Mouse (Mus musculus): ENCODE results near the gene Lrp4. TPM values are rescaled to one million over a fixed set of nuclear protein-coding genes. Genes with fewer than 3 reads are reported as not detected.
"Not testable (repeated sequence)": the region's sequence is repeated elsewhere in the genome, so short reads cannot be mapped to it uniquely, and the experiment has no call there.

Lrp4 gene
- polyA plus RNA-seq, 1 experiment from 2014 or later: 8.2 TPM

DNA sequence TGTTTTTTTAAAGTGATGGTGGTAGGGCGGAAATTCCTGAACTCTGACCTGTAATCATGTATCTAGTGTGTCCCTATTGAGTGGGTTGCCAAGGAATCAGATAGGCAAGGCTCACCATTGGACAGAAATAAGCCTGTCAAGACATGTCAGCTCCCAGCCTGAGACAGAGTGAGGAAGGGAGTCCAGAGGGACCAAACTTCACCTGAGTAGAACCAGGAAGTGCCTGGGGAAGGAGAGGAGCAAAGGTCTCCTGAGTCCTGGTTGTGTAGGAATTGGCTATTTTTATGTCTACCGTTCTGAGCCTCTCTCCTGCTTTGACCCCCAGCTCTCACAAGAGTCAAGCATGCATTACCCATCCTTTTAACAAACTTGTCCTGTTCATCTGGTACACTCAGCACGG, 8.6 kb downstream of the Lrp4 start:
- Histone ChIP-seq H3K9ac (no peak overlapping the region), H3K4me3 (no peak overlapping the region), H3K4me2 (replicated peaks) (no peak overlapping the region)

DNA sequence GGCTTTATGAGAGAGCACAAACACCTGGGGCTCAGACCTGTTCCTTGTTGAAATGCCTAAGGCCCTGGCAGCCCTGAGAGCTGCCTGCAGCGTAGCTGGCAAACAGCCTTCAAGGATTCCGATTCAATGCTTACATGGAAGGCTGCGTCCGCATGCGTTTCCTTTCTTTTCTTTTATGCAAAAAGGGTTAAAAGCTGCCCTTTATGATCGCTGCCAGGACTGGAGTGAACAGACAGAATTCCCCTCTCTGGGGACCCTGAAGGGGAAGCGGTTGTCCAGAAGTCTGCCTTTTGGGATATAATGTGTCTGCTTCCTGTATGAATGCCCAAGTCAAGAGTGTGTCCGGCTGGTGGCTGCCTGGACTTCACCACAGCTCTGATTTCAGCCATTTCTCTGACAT, 10.3 kb downstream of the Lrp4 start:
- Histone ChIP-seq H3K27ac (peak overlapping the region; percentile 30; the same call in 1 of the 2 replicates), H3K36me3 (peaks cover under 1% of the 10 kb centered on the region; the same call in 1 of the 2 replicates), H3K9ac (no peak overlapping the region), H3K4me3 (no peak overlapping the region), H3K4me1 (peaks cover 18% of the 10 kb centered on the region), H3K4me2 (replicated peaks) (no peak overlapping the region), H3K27me3 (no peaks in the 10 kb centered on the region), H3K9me3 (no peaks in the 10 kb centered on the region)
- WGBS: 59% methylated on average over 8 of the region's 8 CpGs
- no peak for ATAC-seq (ENCODE audit: insufficient number of reproducible peaks, insufficient read depth, low FRiP score, low TSS enrichment)

More for the DNA sequence above, 8.6 kb downstream of the Lrp4 start:
- Histone ChIP-seq H3K27ac (peak overlapping the region; percentile 41; the same call in 1 of the 2 replicates), H3K9me3 (no peaks in the 10 kb centered on the region), H3K36me3 (no peaks in the 10 kb centered on the region), H3K4me1 (peaks cover 34% of the 10 kb centered on the region), H3K27me3 (no peaks in the 10 kb centered on the region)
- 84% methylated on average over 3 of the region's 3 CpGs for WGBS
- no peak for ATAC-seq (ENCODE audit: insufficient number of reproducible peaks, insufficient read depth, low FRiP score, low TSS enrichment)

DNA sequence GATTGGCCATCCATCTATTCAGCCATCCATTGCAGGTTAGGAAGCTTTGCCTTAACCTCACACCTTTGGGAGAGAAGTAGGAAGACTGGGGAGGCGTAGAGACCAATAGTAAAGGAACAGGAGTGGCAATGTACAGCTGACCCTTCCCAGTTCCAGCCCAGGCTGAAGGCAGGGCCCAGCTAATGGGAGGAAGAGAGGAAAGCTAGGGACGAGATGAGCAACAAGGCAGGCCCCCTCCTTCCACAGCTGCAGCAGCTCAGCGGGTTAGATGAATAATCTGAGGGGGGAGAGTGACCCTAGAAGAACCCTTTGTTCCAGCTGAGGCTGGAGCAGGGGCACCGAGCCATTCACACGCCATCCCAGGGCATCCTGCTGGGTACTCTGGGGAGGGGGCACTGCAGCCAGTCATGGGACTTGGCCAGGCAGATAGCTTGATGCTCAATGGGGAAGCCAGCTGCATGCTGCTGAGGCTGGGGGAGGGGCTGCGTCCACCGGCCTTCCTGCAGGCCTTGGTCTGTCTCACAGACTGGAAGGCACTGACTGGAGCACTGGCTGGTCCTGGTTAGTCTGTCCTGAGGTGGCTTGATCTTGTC, 12.8 kb downstream of the Lrp4 start:
- no peaks in the 10 kb centered on the region for H3K27me3 ChIP-seq
- WGBS: 27% methylated on average over 7 of the region's 7 CpGs
- 0 out of 2 replicates have a peak overlapping the region, but pooled peaks have one; percentile 4 for H3K9ac ChIP-seq
- no peak overlapping the region for H3K4me2 ChIP-seq (replicated peaks)
- no peaks in the 10 kb centered on the region for H3K9me3 ChIP-seq
- H3K4me3 ChIP-seq: no peak overlapping the region
- peaks cover 11% of the 10 kb centered on the region; the same call in 1 of the 2 replicates for H3K4me1 ChIP-seq
- H3K27ac ChIP-seq: peak overlapping the region; percentile 12; the same call in 1 of the 2 replicates
- peaks cover 25% of the 10 kb centered on the region for H3K36me3 ChIP-seq
- no peak for ATAC-seq (ENCODE audit: insufficient number of reproducible peaks, insufficient read depth, low FRiP score, low TSS enrichment)

DNA sequence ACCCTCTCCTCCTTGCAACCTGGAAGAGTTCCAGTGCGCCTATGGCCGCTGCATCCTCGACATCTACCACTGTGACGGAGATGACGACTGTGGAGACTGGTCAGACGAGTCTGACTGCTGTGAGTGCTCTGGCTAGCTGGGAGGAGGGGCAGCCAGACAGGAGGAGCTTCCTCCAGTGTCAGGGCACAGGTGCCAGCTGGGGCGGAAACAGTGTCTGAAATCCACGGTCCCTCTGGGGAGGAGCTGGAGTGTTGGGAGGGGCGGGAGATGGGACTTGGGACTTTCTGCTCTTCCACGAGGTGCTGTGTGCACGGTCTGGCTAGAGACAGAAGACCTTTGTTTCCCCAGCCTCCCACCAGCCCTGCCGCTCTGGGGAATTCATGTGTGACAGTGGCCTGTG, 17.0 kb downstream of the Lrp4 start:
- Histone ChIP-seq H3K27me3 (no peaks in the 10 kb centered on the region), H3K36me3 (peaks cover 63% of the 10 kb centered on the region), H3K4me1 (peaks cover 8% of the 10 kb centered on the region; the same call in 1 of the 2 replicates), H3K4me3 (no peak overlapping the region), H3K9me3 (no peaks in the 10 kb centered on the region), H3K27ac (no peak overlapping the region; the same call in 1 of the 2 replicates), H3K4me2 (replicated peaks) (no peak overlapping the region), H3K9ac (no peak overlapping the region)
- 48% methylated on average over 12 of the region's 12 CpGs for WGBS
- ATAC-seq (ENCODE audit: insufficient number of reproducible peaks, insufficient read depth, low FRiP score, low TSS enrichment): no peak

DNA sequence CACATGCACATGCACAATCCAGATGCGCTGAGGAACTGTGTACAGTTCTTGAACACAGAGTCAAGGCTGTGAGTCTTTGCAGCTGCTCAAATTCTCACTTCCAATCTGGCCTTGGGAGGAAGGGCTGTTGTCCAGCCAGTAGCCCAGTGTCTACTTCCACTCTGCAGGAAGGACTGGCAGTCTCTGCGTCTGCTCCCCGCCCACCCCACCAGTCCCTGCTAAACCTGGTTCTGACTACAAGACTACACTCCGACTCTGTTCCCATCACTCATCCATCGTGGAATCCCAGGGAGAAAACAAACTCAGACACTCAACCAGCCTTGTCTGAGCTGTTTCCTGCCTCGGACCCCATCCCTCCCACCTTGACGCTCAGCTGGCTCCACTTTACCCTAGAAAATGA, 18.5 kb downstream of the Lrp4 start:
- H3K27me3 ChIP-seq: no peaks in the 10 kb centered on the region

DNA sequence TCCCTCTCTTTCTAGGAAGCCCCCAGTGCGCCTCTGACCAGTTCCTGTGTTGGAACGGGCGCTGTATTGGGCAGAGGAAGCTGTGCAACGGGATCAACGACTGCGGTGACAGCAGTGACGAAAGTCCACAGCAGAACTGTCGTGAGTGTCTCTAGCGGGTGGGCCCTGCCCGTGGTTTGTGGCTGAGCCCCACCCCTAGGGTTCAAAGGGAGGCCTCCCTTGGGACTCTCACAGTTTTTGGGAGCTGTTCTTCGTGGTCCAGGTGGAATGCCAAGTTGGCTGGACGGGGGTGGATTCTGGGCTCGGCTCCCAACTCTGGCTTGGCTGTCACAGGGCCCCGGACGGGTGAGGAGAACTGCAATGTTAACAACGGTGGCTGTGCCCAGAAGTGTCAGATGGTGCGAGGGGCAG, 18.9 kb downstream of the Lrp4 start:
- Histone ChIP-seq H3K9ac (no peak overlapping the region), H3K4me2 (replicated peaks) (no peak overlapping the region), H3K9me3 (no peaks in the 10 kb centered on the region), H3K27me3 (no peaks in the 10 kb centered on the region), H3K4me3 (no peak overlapping the region), H3K4me1 (peaks cover 2% of the 10 kb centered on the region; the same call in 1 of the 2 replicates), H3K27ac (no peak overlapping the region), H3K36me3 (peaks cover 72% of the 10 kb centered on the region)
- WGBS: 72% methylated on average over 17 of the region's 17 CpGs
- ATAC-seq (ENCODE audit: insufficient number of reproducible peaks, insufficient read depth, low FRiP score, low TSS enrichment): no peak

More for the DNA sequence above, 18.5 kb downstream of the Lrp4 start:
- 54% methylated on average over 7 of the region's 7 CpGs for WGBS
- H3K9me3 ChIP-seq: no peaks in the 10 kb centered on the region
- H3K4me2 ChIP-seq (replicated peaks): no peak overlapping the region
- no peak for ATAC-seq (ENCODE audit: insufficient number of reproducible peaks, insufficient read depth, low FRiP score, low TSS enrichment)
- no peak overlapping the region for H3K9ac ChIP-seq
- no peak overlapping the region for H3K4me3 ChIP-seq
- H3K36me3 ChIP-seq: peaks cover 72% of the 10 kb centered on the region
- no peak overlapping the region for H3K27ac ChIP-seq
- peaks cover 2% of the 10 kb centered on the region; the same call in 1 of the 2 replicates for H3K4me1 ChIP-seq

DNA sequence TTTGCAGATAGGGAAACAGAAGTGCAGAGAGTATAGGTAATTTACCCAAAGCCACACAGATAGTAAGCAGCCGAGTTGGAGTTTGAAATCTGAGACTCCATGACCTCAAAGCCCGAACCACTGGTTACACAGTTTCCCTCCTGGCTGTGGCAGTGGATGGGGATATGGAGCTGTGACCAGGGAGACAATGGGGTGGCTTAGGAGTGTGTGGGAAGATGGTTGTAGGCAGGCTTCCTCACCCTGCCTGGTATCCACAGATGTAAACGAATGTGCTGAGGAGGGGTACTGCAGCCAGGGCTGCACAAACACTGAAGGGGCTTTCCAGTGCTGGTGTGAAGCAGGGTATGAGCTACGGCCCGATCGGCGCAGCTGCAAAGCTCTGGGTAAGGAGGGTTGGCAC, 19.5 kb downstream of the Lrp4 start:
- H3K4me3 ChIP-seq: no peak overlapping the region
- no peak overlapping the region for H3K9ac ChIP-seq
- H3K27ac ChIP-seq: no peak overlapping the region
- peaks cover 2% of the 10 kb centered on the region; the same call in 1 of the 2 replicates for H3K4me1 ChIP-seq
- H3K4me2 ChIP-seq (replicated peaks): no peak overlapping the region
- WGBS: 72% methylated on average over 7 of the region's 7 CpGs
- no peaks in the 10 kb centered on the region for H3K27me3 ChIP-seq
- peaks cover 77% of the 10 kb centered on the region for H3K36me3 ChIP-seq
- no peak for ATAC-seq (ENCODE audit: insufficient number of reproducible peaks, insufficient read depth, low FRiP score, low TSS enrichment)
- H3K9me3 ChIP-seq: no peaks in the 10 kb centered on the region

DNA sequence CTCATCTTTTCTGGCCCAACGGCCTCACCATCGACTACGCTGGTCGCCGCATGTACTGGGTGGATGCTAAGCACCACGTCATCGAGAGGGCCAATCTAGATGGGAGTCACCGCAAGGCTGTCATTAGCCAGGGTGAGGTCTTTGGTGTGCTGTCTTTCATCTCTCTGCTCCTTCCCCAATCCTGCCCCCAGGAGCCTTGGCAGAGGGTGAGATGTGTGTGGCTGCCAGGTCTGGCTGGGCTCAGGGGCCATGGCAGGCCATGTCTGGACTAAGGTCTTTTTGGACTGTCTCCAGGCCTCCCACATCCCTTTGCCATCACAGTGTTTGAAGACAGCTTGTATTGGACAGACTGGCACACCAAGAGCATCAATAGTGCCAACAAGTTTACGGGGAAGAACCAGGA, 23.1 kb downstream of the Lrp4 start:
- WGBS: 95% methylated on average over 9 of the region's 9 CpGs
- no peak for ATAC-seq (ENCODE audit: insufficient number of reproducible peaks, insufficient read depth, low FRiP score, low TSS enrichment)
- H3K4me3 ChIP-seq: no peak overlapping the region
- no peak overlapping the region for H3K27ac ChIP-seq
- peaks cover 64% of the 10 kb centered on the region for H3K36me3 ChIP-seq
- H3K9ac ChIP-seq: no peak overlapping the region
- H3K27me3 ChIP-seq: no peaks in the 10 kb centered on the region
- H3K4me1 ChIP-seq: peaks cover 2% of the 10 kb centered on the region; the same call in 1 of the 2 replicates
- no peaks in the 10 kb centered on the region for H3K9me3 ChIP-seq
- H3K4me2 ChIP-seq (replicated peaks): no peak overlapping the region

DNA sequence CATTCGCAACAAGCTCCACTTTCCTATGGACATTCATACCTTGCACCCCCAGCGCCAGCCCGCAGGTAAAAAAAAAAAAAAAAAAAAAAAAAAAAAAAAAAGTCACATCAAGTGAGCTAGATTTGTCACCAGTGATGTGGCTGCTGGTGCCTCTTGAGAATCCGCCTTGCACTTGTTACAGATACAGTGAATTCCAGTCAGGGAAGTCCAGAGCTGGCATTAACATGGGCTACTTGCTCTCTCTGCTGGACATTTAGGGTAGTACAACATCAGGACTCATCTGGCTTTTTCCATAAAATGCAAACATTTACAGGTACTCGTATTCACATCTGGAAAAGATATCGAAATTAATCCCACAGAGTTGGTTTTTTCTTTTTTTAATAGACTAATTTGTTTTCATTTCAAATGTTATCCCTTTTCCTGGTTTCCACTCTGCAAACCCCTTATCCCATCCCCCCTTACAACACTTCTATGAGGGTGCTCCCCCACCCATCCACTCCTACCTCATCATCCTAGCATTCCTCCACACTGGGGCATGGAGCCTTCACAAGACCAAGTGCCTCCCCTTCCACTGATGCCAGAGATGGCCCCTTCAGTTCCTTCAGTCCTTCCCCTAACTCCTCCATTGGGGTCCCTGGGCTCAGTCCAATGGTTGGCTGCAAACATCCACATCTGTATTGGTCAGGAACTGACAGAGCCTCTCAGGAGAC, 23.6 kb downstream of the Lrp4 start:
- H3K4me2 ChIP-seq (replicated peaks): no peak overlapping the region
- 67% methylated on average over 6 of the region's 6 CpGs for WGBS
- peaks cover 61% of the 10 kb centered on the region for H3K36me3 ChIP-seq
- ATAC-seq (ENCODE audit: insufficient number of reproducible peaks, insufficient read depth, low FRiP score, low TSS enrichment): peak; percentile 75; the same call in 1 of the 2 replicates
- H3K27ac ChIP-seq: no peak overlapping the region
- H3K4me1 ChIP-seq: peaks cover 2% of the 10 kb centered on the region; the same call in 1 of the 2 replicates
- H3K9ac ChIP-seq: no peak overlapping the region
- H3K4me3 ChIP-seq: no peak overlapping the region
- H3K27me3 ChIP-seq: no peaks in the 10 kb centered on the region
- no peaks in the 10 kb centered on the region for H3K9me3 ChIP-seq

DNA sequence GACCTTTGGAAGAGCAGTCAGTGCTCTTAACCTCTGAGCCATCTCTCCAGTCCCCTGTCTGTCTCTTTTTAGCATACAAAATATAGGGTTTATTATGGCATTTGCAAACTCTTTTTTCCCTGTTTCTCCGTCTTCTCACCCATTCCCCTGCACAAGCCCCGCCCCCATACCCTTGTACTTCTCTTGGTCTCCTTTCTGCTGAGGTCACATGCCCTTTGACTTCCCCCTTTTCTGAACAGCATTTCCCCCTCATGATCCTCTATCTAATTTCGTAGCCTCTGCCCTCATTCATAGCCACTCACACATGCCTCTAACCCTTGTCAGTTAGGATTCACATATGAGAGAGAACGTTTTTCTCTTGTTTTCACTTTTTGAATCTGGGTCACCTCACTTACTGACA, 27.4 kb downstream of the Lrp4 start:
- H3K4me1 ChIP-seq: no peaks in the 10 kb centered on the region
- no peak for ATAC-seq (ENCODE audit: insufficient number of reproducible peaks, insufficient read depth, low FRiP score, low TSS enrichment)
- no peak overlapping the region for H3K4me2 ChIP-seq (replicated peaks)
- no peak overlapping the region for H3K27ac ChIP-seq
- peaks cover 60% of the 10 kb centered on the region for H3K36me3 ChIP-seq
- no peak overlapping the region for H3K9ac ChIP-seq
- no peaks in the 10 kb centered on the region for H3K27me3 ChIP-seq
- H3K9me3 ChIP-seq: no peaks in the 10 kb centered on the region
- WGBS: 71% methylated on average over 4 of the region's 4 CpGs
- no peak overlapping the region for H3K4me3 ChIP-seq

DNA sequence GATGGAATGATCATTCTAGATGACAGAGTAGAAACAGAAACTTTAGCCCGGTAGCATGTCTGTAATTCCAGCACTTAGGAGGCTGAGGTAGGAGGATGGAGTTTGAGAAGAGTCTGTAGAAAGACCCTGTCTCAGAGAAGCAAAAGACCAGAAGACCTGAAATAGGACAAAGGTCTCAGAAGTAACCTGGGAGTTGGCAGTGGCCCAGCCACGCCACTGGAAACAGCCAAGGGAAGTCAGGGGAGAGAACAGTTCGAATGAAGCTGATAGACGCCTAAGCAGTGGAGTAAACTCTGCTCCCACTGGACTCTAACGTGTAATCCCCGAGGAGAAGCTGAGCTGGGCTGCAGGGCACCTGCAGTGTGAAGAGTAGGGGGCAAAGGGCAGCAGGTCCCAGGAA, 27.9 kb downstream of the Lrp4 start:
- H3K27me3 ChIP-seq: no peaks in the 10 kb centered on the region
- H3K36me3 ChIP-seq: peaks cover 58% of the 10 kb centered on the region
- no peak overlapping the region for H3K4me2 ChIP-seq (replicated peaks)
- no peaks in the 10 kb centered on the region for H3K4me1 ChIP-seq
- no peaks in the 10 kb centered on the region for H3K9me3 ChIP-seq
- no peak for ATAC-seq (ENCODE audit: insufficient number of reproducible peaks, insufficient read depth, low FRiP score, low TSS enrichment)
- no peak overlapping the region for H3K9ac ChIP-seq
- 90% methylated on average over 6 of the region's 6 CpGs for WGBS
- H3K27ac ChIP-seq: no peak overlapping the region
- no peak overlapping the region for H3K4me3 ChIP-seq

DNA sequence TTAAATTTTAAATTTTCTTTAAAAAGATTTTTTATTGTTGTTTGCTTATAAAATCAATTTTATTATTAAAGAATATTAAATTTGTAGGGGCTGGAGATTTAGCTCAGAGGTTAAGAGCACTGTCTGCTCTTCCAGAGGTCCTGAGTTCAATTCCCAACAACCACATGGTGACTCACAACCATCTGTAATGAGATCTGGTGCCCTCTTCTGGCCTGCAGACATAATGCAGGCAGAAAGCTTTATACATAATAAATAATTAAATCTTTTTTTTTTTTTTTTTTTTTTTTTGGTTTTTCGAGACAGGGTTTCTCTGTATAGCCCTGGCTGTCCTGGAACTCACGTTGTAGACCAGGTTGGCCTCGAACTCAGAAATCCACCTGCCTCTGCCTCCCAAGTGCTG, 30.0 kb downstream of the Lrp4 start:
- H3K36me3 ChIP-seq: peaks cover 66% of the 10 kb centered on the region
- WGBS: 57% methylated on average over 3 of the region's 3 CpGs

More for the DNA sequence above, 30.0 kb downstream of the Lrp4 start:
- not testable (repeated sequence) for H3K27me3 ChIP-seq; H3K4me1 ChIP-seq; H3K9ac ChIP-seq; H3K9me3 ChIP-seq; H3K27ac ChIP-seq; H3K4me3 ChIP-seq; ATAC-seq (ENCODE audit: insufficient number of reproducible peaks, insufficient read depth, low FRiP score, low TSS enrichment); H3K4me2 ChIP-seq (replicated peaks)
